Mouse (Mus musculus) megakaryocyte, embryonic 14.5 days (primary cell): ENCODE data around the gene Rdh16f1. TPM values are rescaled to one million over a fixed set of nuclear protein-coding genes. Genes with fewer than 3 reads are reported as not detected.
"Not testable (repeated sequence)": the region's sequence is repeated elsewhere in the genome, so short reads cannot be mapped to it uniquely, and the experiment has no call there.

ENCODE experiments used
- H3K27me3 ChIP-seq: replicated peaks from 2 replicates; pipeline ENCODE3; 2012; ENCODE audit warnings: inconsistent platforms
- H3K36me3 ChIP-seq: replicated peaks from 2 replicates; pipeline ENCODE3; 2012; ENCODE audit warnings: low read length, inconsistent platforms, mixed read lengths
- H3K4me1 ChIP-seq: 2 replicates; pipeline ENCODE4 v1.6.1; 2012; ENCODE audit warnings: inconsistent platforms
- H3K4me3 ChIP-seq: replicated peaks from 2 replicates; pipeline ENCODE3; 2012; ENCODE audit warnings: moderate library complexity, mild to moderate bottlenecking, inconsistent platforms
- H3K9me3 ChIP-seq: 2 replicates; pipeline ENCODE4 v1.6.1; 2012; ENCODE audit warnings: inconsistent platforms
- FLI1 ChIP-seq: IDR thresholded peaks from 2 replicates; pipeline ENCODE4 v1.6.1; 2012; ENCODE audit warnings: low read length, inconsistent platforms, mixed read lengths
- GATA1 ChIP-seq: IDR thresholded peaks from 3 replicates; pipeline ENCODE4 v1.6.1; 2012; ENCODE audit warnings: mixed read lengths, low read length, inconsistent platforms, borderline replicate concordance
- polyA plus RNA-seq: library from polyadenylated mRNA; stranded (reverse); fragments of >175 nt; gene quantifications from 2 replicates; pipeline ENCODE4 v1.2.3, GENCODE M21; 2012; ENCODE audit warnings: low replicate concordance; ENCODE audit not compliant: insufficient read depth

Rdh16f1 gene
- polyA plus RNA-seq, 1 experiment: not detected

DNA sequence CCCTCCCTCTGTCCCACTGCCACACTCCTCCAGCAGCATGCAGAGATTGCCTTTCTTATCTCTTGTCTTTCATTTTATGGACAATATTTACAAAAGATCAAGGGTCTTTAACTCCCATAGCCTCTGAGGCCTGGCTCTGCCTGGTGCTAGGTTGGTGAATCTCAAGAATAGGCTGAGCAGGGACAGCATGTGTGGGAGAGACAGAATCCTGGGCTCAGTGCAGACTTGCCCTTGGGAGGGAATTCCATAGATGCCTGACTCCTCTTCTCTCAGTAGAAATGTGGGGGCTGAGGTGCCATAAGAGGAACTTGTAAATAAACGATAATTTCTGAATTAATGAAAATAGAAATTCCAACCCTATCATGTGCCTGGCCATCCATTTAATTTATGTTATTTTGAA lies 7.0 kb downstream of the Rdh16f1 start:
- no peaks in the 10 kb centered on the region for H3K36me3 ChIP-seq
- no peak for TF ChIP-seq GATA1
- TF ChIP-seq FLI1: no peak

DNA sequence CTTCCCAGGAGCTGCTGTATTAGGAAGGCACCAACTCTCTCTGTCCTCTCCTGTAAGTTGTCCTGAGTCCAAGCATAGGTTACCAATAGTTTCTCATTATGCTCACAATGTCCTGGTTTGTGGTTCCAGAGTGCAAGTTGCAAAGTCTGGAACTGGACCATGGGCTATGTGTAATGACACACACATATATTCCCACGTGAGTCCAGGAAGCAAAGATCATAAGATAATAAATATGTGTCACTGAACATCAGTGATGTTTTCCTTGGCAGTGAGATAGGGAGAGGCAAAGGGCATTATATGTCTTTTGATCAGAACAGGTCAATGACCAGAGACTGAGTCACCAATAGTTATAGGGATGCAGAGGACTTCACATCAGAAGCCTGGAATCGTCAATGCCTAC lies 16.4 kb downstream of the Rdh16f1 start, which contains the start of gene Rdh9:
TSS of gene Rdh9 (plus strand) at position 376 of the 400 bp plus-strand sequence.
- no peak for TF ChIP-seq FLI1
- TF ChIP-seq GATA1: no peak
- Histone ChIP-seq H3K4me1 (no peaks in the 10 kb centered on the region), H3K36me3 (no peaks in the 10 kb centered on the region), H3K9me3 (peaks cover 5% of the 10 kb centered on the region; the same call in 1 of the 2 replicates), H3K4me3 (no peak within 1 kb of the TSS), H3K27me3 (peaks cover 7% of the 10 kb centered on the region)

More for the DNA sequence above, 7.0 kb downstream of the Rdh16f1 start:
- peaks cover 6% of the 10 kb centered on the region for H3K27me3 ChIP-seq
- no peak overlapping the region for H3K4me3 ChIP-seq
- H3K4me1 ChIP-seq: no peaks in the 10 kb centered on the region
- peaks cover 6% of the 10 kb centered on the region; the same call in 1 of the 2 replicates for H3K9me3 ChIP-seq

- not testable (repeated sequence) for H3K36me3 ChIP-seq, H3K27me3 ChIP-seq, H3K4me1 ChIP-seq, H3K4me3 ChIP-seq, H3K9me3 ChIP-seq
These were observed 22.7 kb downstream of the Rdh16f1 start for GRCm38 (mm10) chr10:127782321-127782720.

DNA sequence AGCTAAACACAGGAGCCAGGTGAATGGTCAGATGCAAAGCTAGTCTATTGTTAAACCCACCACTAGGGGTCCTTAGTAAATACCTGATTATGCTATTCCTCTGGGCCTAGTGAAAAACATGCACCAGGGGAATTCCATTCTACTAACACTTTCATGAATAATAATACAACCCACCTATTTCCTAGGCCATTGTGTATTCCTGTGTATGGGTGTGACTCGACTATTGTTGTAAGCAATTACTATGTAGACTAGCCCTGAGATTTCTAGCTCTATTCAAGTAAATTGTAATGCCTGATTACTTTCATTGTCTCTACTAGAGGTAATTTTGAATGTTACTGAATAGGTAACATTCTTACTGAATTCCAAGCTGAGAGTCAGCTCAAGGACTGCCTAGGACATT lies 25.8 kb downstream of the Rdh16f1 start:
- not testable (repeated sequence) for H3K4me3 ChIP-seq, H3K4me1 ChIP-seq, H3K36me3 ChIP-seq, H3K27me3 ChIP-seq
- peaks cover 16% of the 10 kb centered on the region for H3K9me3 ChIP-seq

GRCm38 (mm10) chr10:127799295-127799694 lies 39.7 kb downstream of the Rdh16f1 start:
- H3K36me3 ChIP-seq: no peaks in the 10 kb centered on the region
- TF ChIP-seq GATA1 (no peak), FLI1 (no peak)
- H3K4me1 ChIP-seq: no peaks in the 10 kb centered on the region
- peaks cover 14% of the 10 kb centered on the region for H3K9me3 ChIP-seq
- no peaks in the 10 kb centered on the region for H3K27me3 ChIP-seq
- H3K4me3 ChIP-seq: no peak overlapping the region

DNA sequence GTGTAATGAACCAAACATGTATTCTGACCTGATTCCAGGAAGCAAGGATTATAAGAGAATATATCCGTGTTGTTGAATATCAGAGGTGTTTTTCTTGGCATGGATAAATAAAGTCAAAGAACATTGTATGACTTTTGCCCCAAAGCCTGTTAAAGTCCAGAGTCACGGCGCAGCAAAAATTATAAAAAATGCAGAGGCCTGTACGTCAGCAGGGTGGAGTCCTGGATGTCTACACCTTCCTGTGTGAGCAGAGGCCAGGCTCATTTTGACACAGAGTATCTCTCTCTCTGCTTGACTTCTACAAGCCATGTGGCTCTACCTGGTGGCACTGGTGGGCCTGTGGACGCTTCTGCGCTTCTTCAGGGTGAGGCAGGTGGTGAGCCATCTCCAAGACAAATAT lies 41.3 kb downstream of the Rdh16f1 start, which contains the start of gene Rdh16:
TSS of gene Rdh16 (plus strand) at position 262 of the 400 bp plus-strand sequence.
- H3K4me3 ChIP-seq: no peak within 1 kb of the TSS
- TF ChIP-seq GATA1 (no peak), FLI1 (no peak)
- H3K9me3 ChIP-seq: peaks cover 10% of the 10 kb centered on the region
- H3K36me3 ChIP-seq: no peaks in the 10 kb centered on the region
- H3K27me3 ChIP-seq: no peaks in the 10 kb centered on the region
- H3K4me1 ChIP-seq: no peaks in the 10 kb centered on the region

DNA sequence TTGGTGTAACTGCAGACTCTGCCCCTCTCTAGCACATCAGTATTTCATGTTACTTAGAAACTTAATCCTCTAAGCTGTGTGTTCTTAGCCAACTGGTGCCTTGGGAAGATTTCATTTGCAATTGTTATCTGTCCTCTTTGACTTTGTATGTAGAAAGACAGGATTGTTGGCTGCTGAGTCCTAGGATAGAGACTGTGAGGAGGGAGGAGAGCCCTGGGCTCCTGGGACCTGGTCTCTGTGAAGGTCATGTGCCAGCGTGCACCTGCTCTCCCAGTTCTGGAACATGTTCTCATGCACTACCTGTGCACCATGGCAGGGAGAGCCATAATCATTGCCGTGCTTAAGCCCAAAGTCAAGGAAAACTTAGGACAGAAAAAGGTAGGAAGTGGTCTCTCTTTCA lies 42.0 kb downstream of the Rdh16f1 start:
- Histone ChIP-seq H3K27me3 (no peaks in the 10 kb centered on the region), H3K36me3 (no peaks in the 10 kb centered on the region), H3K4me3 (no peak overlapping the region), H3K9me3 (peaks cover 5% of the 10 kb centered on the region), H3K4me1 (no peaks in the 10 kb centered on the region)
- no peak for TF ChIP-seq GATA1
- no peak for TF ChIP-seq FLI1

GRCm38 (mm10) chr10:127802236-127802635 lies 42.6 kb downstream of the Rdh16f1 start:
- Histone ChIP-seq H3K27me3 (no peaks in the 10 kb centered on the region), H3K4me3 (no peak overlapping the region), H3K4me1 (no peaks in the 10 kb centered on the region), H3K36me3 (no peaks in the 10 kb centered on the region), H3K9me3 (no peaks in the 10 kb centered on the region)
- no peak for TF ChIP-seq GATA1
- no peak for TF ChIP-seq FLI1

GRCm38 (mm10) chr10:127804416-127804815 lies 44.8 kb downstream of the Rdh16f1 start:
- H3K4me3 ChIP-seq: no peak overlapping the region
- TF ChIP-seq FLI1: no peak
- no peak for TF ChIP-seq GATA1
- no peaks in the 10 kb centered on the region for H3K27me3 ChIP-seq
- H3K9me3 ChIP-seq: peaks cover under 1% of the 10 kb centered on the region; the same call in 1 of the 2 replicates
- no peaks in the 10 kb centered on the region for H3K36me3 ChIP-seq
- H3K4me1 ChIP-seq: no peaks in the 10 kb centered on the region

DNA sequence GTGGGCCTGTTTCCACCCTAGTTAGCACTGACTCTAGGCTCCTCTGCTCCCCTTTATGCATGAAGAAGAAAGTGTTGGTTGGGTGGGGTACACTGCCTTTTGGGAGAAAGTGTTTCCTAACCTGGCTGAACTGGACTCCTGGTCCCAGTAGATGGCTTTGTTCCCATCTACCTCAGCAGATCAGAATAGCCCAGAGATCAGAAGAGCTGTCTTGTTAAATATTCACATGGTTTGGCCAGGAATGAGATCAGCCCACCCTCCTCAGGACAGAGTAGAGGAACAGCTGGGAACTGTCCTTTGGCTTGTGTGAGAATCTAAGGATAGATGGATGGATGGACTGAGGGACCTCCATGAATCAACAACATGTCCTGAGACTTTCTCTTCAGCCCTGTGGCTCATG lies 56.3 kb downstream of the Rdh16f1 start:
- Histone ChIP-seq H3K4me3 (no peak overlapping the region), H3K27me3 (no peaks in the 10 kb centered on the region), H3K9me3 (peaks cover 18% of the 10 kb centered on the region), H3K4me1 (no peaks in the 10 kb centered on the region), H3K36me3 (no peaks in the 10 kb centered on the region)
- TF ChIP-seq FLI1 (no peak), GATA1 (no peak)

GRCm38 (mm10) chr10:127817268-127817910 lies 57.8 kb downstream of the Rdh16f1 start:
- not testable (repeated sequence) for H3K4me3 ChIP-seq, H3K4me1 ChIP-seq, H3K36me3 ChIP-seq, H3K27me3 ChIP-seq
- H3K9me3 ChIP-seq: peaks cover 20% of the 10 kb centered on the region

DNA sequence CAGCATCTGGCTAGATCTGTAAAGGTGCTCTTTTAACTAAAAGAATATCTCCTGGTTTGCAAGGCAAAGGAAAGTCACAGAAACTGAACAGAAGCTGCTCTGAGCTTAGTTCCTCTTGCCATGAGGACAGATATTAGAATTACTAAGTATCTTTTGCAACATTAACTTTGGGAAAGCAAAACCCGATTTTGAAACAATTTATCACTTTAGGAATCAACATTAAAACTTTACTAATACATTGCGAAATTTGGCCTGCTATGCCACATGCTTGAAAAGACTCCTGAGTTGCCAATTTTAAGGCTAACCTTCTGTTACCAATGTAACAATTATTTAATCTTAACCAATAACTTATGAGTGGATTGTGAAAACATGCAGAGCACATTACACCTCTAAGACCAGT lies 62.2 kb downstream of the Rdh16f1 start:
- H3K9me3 ChIP-seq: peaks cover 20% of the 10 kb centered on the region
- not testable (repeated sequence) for H3K4me1 ChIP-seq, H3K27me3 ChIP-seq, H3K4me3 ChIP-seq, H3K36me3 ChIP-seq
